Mouse (Mus musculus): ENCODE data around the gene Adm2. TPM values are rescaled to one million over a fixed set of nuclear protein-coding genes. Genes with fewer than 3 reads are reported as not detected.

Gene Adm2
- total and polyA plus RNA-seq, 3 experiments, result 0.23 to 4.5 (median 0.66) TPM

DNA sequence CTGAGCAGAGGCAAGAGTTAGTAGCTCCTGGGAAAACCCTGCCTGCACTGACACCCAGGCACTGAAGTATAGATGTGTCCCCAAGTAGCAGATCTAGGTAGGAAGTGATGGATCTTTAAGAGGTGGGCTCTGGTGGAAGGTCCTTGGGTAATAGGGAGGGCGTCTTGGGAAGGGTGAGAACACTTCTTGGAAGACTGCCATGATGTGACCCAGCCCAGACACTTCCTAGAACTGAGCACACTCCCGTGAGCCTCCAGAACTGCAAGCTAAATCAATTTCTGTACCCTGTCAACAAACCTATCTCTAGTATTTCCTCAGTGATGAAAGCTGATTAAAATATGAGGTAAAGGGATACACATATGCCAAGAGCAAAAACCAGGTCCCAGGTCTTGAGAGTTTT is 29.7 kb upstream of the Adm2 start:
- in situ Hi-C loops (cut with MboI; ENCODE audit: low pct_ligation_motif_present, low pct_unique_long_range_greater_than_20kb, low sequenced_read_pairs) (no loop called here), dilution Hi-C loops (cut with MboI; ENCODE audit: extremely low pct_ligation_motif_present, extremely low pct_unique_long_range_greater_than_20kb, low sequenced_read_pairs) (no loop called here)
- H3K27me3 ChIP-seq (replicated peaks), result no peaks in the 10 kb centered on the region
- TF ChIP-seq POLR2AphosphoS2 (IDR thresholded peaks at IDR 0.05; ENCODE audit: low read depth, low read length) (no peak), TCF12 (IDR thresholded peaks at IDR 0.05; ENCODE audit: low read depth, low read length) (no peak), RCOR1 (conservative IDR thresholded peaks at IDR 0.05; ENCODE audit: low read depth, low read length) (no peak), EP300 (IDR thresholded peaks at IDR 0.05; ENCODE audit: low read length) (no peak), MAX (IDR thresholded peaks at IDR 0.05; ENCODE audit: low read length) (no peak)
- H3K79me2 ChIP-seq (replicated peaks; ENCODE audit: control insufficient read depth, extremely low read depth, insufficient read depth, poor library complexity, severe bottlenecking), result no peaks in the 10 kb centered on the region
- DNase-seq (ENCODE audit: extremely low read depth), result no peak
- H3K27ac ChIP-seq (ENCODE audit: insufficient read depth, low read depth), result no peak overlapping the region
- H3K9ac ChIP-seq (ENCODE audit: insufficient read depth, low read depth), result no peak overlapping the region
- H3K9me3 ChIP-seq (replicated peaks; ENCODE audit: low read length), result no peaks in the 10 kb centered on the region
- H3K4me2 ChIP-seq (ENCODE audit: insufficient read depth, low read depth, poor library complexity, severe bottlenecking), result no peak overlapping the region
- peaks cover 64 to 90% of the 10 kb centered on the region in 2 experiments for H3K36me3 ChIP-seq (replicated peaks in 1 of 2; ENCODE audit: control insufficient read depth in 1 of 2, insufficient read depth in 1 of 2, low read length in 1 of 2)
- peaks cover 0 to 9% of the 10 kb centered on the region in 2 experiments; a peak in 2 of 4 replicates for H3K4me1 ChIP-seq (ENCODE audit: control insufficient read depth in 1 of 2, insufficient read depth in 2 of 2)
- no peak overlapping the region for H3K4me3 ChIP-seq (replicated peaks in 1 of 3; ENCODE audit: low read depth in 2 of 3, low read length in 2 of 3, poor library complexity in 1 of 3)

DNA sequence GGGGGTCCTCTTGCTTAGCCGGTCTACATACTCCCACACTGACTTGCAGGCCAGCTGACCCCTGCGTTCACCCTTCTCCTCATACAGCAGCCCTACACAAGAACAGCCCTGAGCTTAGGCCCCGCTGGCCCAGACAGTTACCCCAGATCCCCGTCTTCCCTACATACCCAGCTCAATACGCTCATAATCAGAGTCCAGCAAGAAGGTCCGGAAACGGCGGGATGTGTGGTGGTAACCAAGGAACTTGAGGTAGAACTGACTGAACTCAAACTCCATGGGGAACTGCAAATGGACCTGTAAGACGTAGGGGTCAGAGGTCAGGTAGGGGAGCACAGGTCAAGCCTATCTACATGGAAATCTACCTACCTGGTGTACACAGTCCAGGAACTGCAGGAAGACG is 28.7 kb upstream of the Adm2 start:
- Histone ChIP-seq H3K9ac (ENCODE audit: insufficient read depth, low read depth) (no peak overlapping the region), H3K27ac (ENCODE audit: insufficient read depth, low read depth) (no peak overlapping the region), H3K9me3 (replicated peaks; ENCODE audit: low read length) (no peaks in the 10 kb centered on the region), H3K36me3 (replicated peaks in 1 of 2; ENCODE audit: control insufficient read depth in 1 of 2, insufficient read depth in 1 of 2, low read length in 1 of 2) (peaks cover 57 to 86% of the 10 kb centered on the region in 2 experiments), H3K27me3 (replicated peaks) (no peaks in the 10 kb centered on the region), H3K4me3 (replicated peaks in 1 of 3; ENCODE audit: low read depth in 2 of 3, low read length in 2 of 3, poor library complexity in 1 of 3) (no peak overlapping the region), H3K79me2 (replicated peaks; ENCODE audit: control insufficient read depth, extremely low read depth, insufficient read depth, poor library complexity, severe bottlenecking) (no peaks in the 10 kb centered on the region), H3K4me2 (ENCODE audit: insufficient read depth, low read depth, poor library complexity, severe bottlenecking) (no peak overlapping the region), H3K4me1 (ENCODE audit: control insufficient read depth in 1 of 2, insufficient read depth in 2 of 2) (peaks cover 0 to 9% of the 10 kb centered on the region in 2 experiments; a peak in 2 of 4 replicates)
- no peak for DNase-seq (ENCODE audit: extremely low read depth)
- TF ChIP-seq EP300 (IDR thresholded peaks at IDR 0.05; ENCODE audit: low read length) (no peak), MYC (IDR thresholded peaks at IDR 0.05; ENCODE audit: low read depth, low read length) (no peak), BHLHE40 (IDR thresholded peaks at IDR 0.05; ENCODE audit: low read depth, low read length) (no peak), RCOR1 (conservative IDR thresholded peaks at IDR 0.05; ENCODE audit: low read depth, low read length) (no peak), HCFC1 (IDR thresholded peaks at IDR 0.05; ENCODE audit: low read depth, low read length) (no peak), E2F4 (IDR thresholded peaks at IDR 0.05; ENCODE audit: insufficient replicate concordance, low read depth, low read length) (no peak), TCF12 (IDR thresholded peaks at IDR 0.05; ENCODE audit: low read depth, low read length) (no peak), MEF2A (IDR thresholded peaks at IDR 0.05; ENCODE audit: borderline replicate concordance, low read depth, low read length) (no peak), MAFK (IDR thresholded peaks at IDR 0.05; ENCODE audit: insufficient replicate concordance, low read length) (no peak), NRF1 (IDR thresholded peaks at IDR 0.05; ENCODE audit: low read depth, low read length) (no peak), GABPA (IDR thresholded peaks at IDR 0.05; ENCODE audit: insufficient replicate concordance, low read depth, low read length) (no peak), ELF1 (IDR thresholded peaks at IDR 0.05; ENCODE audit: low read depth, low read length) (no peak), IRF4 (IDR thresholded peaks at IDR 0.05; ENCODE audit: low read depth, low read length) (no peak), NELFE (IDR thresholded peaks at IDR 0.05; ENCODE audit: low read depth, low read length) (no peak), USF2 (conservative IDR thresholded peaks at IDR 0.05; ENCODE audit: low read depth, low read length) (no peak), ZKSCAN1 (IDR thresholded peaks at IDR 0.05; ENCODE audit: borderline replicate concordance, low read depth, low read length) (no peak), MXI1 (IDR thresholded peaks at IDR 0.05; ENCODE audit: low read depth, low read length) (no peak)
- in situ Hi-C loops (cut with MboI; ENCODE audit: low pct_ligation_motif_present, low pct_unique_long_range_greater_than_20kb, low sequenced_read_pairs), result no loop called here
- dilution Hi-C loops (cut with MboI; ENCODE audit: extremely low pct_ligation_motif_present, extremely low pct_unique_long_range_greater_than_20kb, low sequenced_read_pairs), result no loop called here
